Mouse (Mus musculus) embryonic facial prominence, embryonic 10.5 days (tissue): ENCODE measurements around the gene Olfr294. TPM values are rescaled to one million over a fixed set of nuclear protein-coding genes. Genes with fewer than 3 reads are reported as not detected.

ENCODE experiments used
- DNase-seq: peaks from one replicate; pipeline ENCODE4 v3.0.0-alpha.2; 2017; ENCODE audit warnings: low spot score
- H3K27ac ChIP-seq: fragments of 300-500 bp; sonication (generic); replicated peaks from 2 replicates; pipeline ENCODE4 v1.5.1; 2016; ENCODE audit warnings: mild to moderate bottlenecking
- H3K27me3 ChIP-seq: fragments of 300-500 bp; sonication (generic); replicated peaks from 2 replicates; pipeline ENCODE4 v1.6.1; 2016; ENCODE audit warnings: low read depth, mild to moderate bottlenecking; ENCODE audit not compliant: poor library complexity, severe bottlenecking
- H3K36me3 ChIP-seq: fragments of 300-500 bp; sonication (generic); replicated peaks from 2 replicates; pipeline ENCODE4 v1.6.1; 2016; ENCODE audit warnings: mild to moderate bottlenecking, moderate library complexity
- H3K4me1 ChIP-seq: fragments of 300-500 bp; sonication (generic); 2 replicates; pipeline ENCODE4 v1.6.1; 2016
- H3K4me3 ChIP-seq: fragments of 300-500 bp; sonication (generic); 2 replicates; pipeline ENCODE4 v1.5.1; 2016; ENCODE audit warnings: mild to moderate bottlenecking, moderate library complexity
- H3K9me3 ChIP-seq: fragments of 300-500 bp; sonication (generic); 2 replicates; pipeline ENCODE4 v1.6.1; 2016; ENCODE audit warnings: mild to moderate bottlenecking
- WGBS: fragments of 180-500 bp; shearing (Covaris S2); methylation state at CpG from one replicate; pipeline ENCODE4 v1.1.7; 2016; 5-methylcytosine and 5-hydroxymethylcytosine counted together
- polyA plus RNA-seq: library from polyadenylated mRNA; unstranded; fragments of >200 nt; fragmentation: Nextera tagmentation; extraction: Ambion mirVana; gene quantifications from 2 replicates; pipeline ENCODE4 v1.2.1, GENCODE M21; 2016

Olfr294 gene
- not detected in 2 replicates for polyA plus RNA-seq

DNA sequence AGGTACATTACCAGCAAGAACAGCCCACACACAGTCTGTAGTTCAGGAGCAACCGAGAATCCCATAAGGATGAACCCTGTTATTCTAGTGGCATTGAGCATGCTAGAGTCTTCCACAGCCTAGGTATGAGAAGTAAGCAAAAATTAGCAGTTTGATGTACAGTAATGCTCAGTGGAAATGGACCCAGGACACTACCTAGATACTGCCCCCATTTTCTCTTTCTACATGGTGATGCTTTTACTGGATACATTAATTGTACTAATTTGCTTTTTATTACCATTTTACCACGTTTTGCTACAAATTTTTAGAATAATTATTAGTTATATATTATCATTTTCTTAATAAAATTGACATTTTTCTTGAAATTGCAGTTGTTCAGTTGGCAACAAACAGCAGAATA lies at the start of gene Olfr294:
Gene Olfr294, minus strand, starts transcription at position 101 of the 400 bp plus-strand sequence.
- 65% methylated on average over 2 of the region's 2 CpGs for WGBS
- DNase-seq, result no peak
- Histone ChIP-seq H3K27ac (no peak within 1 kb of the TSS), H3K9me3 (no peaks in the 10 kb centered on the region), H3K36me3 (no peaks in the 10 kb centered on the region), H3K27me3 (no peaks in the 10 kb centered on the region), H3K4me3 (no peak within 1 kb of the TSS), H3K4me1 (no peaks in the 10 kb centered on the region)

DNA sequence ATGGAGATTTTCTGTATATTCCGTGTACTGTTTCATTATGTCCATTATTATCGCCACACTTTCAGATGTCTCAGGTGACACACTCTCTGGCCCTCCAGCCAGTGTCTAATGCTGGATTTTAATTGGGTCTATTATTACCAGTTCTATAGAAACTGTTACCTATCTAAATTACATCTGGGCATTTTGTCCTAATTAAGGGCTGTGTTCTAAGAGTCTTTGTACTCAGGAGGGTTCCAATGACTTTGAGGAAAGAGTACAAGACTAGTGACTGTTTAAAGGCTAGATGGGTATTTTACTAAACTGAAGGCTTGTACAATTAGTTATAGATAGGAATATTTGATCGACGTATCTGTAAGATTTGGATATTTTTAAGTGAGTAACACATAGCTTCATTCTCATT lies 32.3 kb upstream of the Olfr294 start, which contains the start of gene Olfr293:
Gene Olfr293, plus strand, starts transcription at position 301 of the 400 bp plus-strand sequence.
- no peaks in the 10 kb centered on the region for H3K36me3 ChIP-seq
- no peak within 1 kb of the TSS for H3K4me3 ChIP-seq
- no peaks in the 10 kb centered on the region for H3K27me3 ChIP-seq
- no peaks in the 10 kb centered on the region for H3K9me3 ChIP-seq
- DNase-seq, result no peak
- no peak within 1 kb of the TSS for H3K27ac ChIP-seq
- WGBS, result 92% methylated on average over 4 of the region's 4 CpGs
- no peaks in the 10 kb centered on the region for H3K4me1 ChIP-seq

DNA sequence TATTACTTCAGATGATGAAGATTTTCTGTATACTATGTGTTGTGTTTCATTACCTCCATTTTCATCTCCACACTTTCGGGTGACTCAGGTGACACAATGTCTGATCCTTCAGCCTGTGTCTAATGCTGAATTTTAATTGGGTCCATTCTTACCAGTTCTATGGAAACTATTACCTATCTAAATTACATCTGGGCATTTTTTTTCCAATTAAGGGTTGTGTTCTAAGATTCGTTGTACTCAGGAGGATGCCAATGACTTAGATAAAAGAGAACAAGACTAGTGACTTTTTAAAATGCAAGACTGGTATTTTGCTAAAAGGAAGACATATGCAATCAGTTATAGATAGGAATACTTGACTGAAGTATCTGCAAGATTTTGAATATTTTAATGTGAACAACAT lies 32.9 kb downstream of the Olfr294 start, which contains the start of gene Olfr295:
Gene Olfr295, plus strand, starts transcription at position 301 of the 400 bp plus-strand sequence.
- no peak for DNase-seq
- H3K4me3 ChIP-seq, result no peak within 1 kb of the TSS
- no peaks in the 10 kb centered on the region for H3K4me1 ChIP-seq
- 89% methylated on average over 2 of the region's 2 CpGs for WGBS
- H3K36me3 ChIP-seq, result no peaks in the 10 kb centered on the region
- H3K9me3 ChIP-seq, result no peaks in the 10 kb centered on the region
- no peak within 1 kb of the TSS for H3K27ac ChIP-seq
- no peaks in the 10 kb centered on the region for H3K27me3 ChIP-seq

Other genes starting within 250 kb of the Olfr294 start
- not detected in 2 replicates for gene Olfr305, start 249.7 kb downstream of the Olfr294 start, polyA plus RNA-seq
- gene Olfr304, start 230.0 kb downstream of the Olfr294 start, polyA plus RNA-seq, result not detected in 2 replicates
- not detected in 2 replicates for gene Olfr303, start 218.9 kb downstream of the Olfr294 start, polyA plus RNA-seq
- gene Olfr301, start 212.8 kb downstream of the Olfr294 start, polyA plus RNA-seq, result not detected in 2 replicates
- not detected in 2 replicates for gene Olfr299, start 156.7 kb downstream of the Olfr294 start, polyA plus RNA-seq
- gene Olfr298, start 124.2 kb downstream of the Olfr294 start, polyA plus RNA-seq, result not detected in 2 replicates
- gene Olfr297, start 96.7 kb downstream of the Olfr294 start, polyA plus RNA-seq, result not detected in 2 replicates
- gene Olfr295, start 32.8 kb downstream of the Olfr294 start, polyA plus RNA-seq, result not detected in 2 replicates
- gene Olfr293, start 32.4 kb upstream of the Olfr294 start, polyA plus RNA-seq, result not detected in 2 replicates
- gene Olfr292, start 71.7 kb upstream of the Olfr294 start, polyA plus RNA-seq, result not detected in 2 replicates
- 0.21 TPM in 1 of 2 replicates, not detected in the other for gene Folh1, start 159.3 kb upstream of the Olfr294 start, polyA plus RNA-seq
- not detected in 2 replicates for gene Vmn2r77, start 178.4 kb upstream of the Olfr294 start, polyA plus RNA-seq